Mouse (Mus musculus): ENCODE results near the gene Ccn1. TPM values are rescaled to one million over a fixed set of nuclear protein-coding genes. Genes with fewer than 3 reads are reported as not detected.

Ccn1 gene
- total RNA-seq, 2 experiments from 2014 or later = 5.2 to 5.3 TPM

DNA sequence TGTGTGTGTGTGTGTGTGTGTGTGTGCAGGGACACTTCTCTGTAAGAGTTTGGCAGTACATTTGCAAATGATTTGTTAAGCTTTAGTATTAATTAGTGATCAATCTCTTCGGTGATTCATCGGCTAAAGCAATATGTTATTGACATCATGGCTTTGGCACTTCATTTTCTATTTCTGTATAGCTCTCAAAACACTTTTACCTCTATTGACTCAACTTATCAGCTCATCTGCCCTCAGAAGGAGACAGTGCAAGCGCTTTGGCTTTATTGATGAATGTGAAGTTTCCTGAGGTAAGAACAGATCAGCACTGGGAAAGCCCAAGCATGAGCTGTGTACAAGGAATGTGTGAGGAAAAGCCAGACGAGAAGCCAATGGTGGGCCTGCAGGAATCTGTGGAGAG, 28.6 kb downstream of the Ccn1 start:
- no peak for DNase-seq (ENCODE audit: low spot score in 2 of 2)

- no peak for DNase-seq (ENCODE audit: low spot score in 2 of 2)
Measured at GRCm38 (mm10) chr3:145619621-145620365, 30.0 kb downstream of the Ccn1 start.

GRCm38 (mm10) chr3:145618299-145618698, 31.5 kb downstream of the Ccn1 start:
- no peak for DNase-seq (ENCODE audit: low spot score in 2 of 2)

DNA sequence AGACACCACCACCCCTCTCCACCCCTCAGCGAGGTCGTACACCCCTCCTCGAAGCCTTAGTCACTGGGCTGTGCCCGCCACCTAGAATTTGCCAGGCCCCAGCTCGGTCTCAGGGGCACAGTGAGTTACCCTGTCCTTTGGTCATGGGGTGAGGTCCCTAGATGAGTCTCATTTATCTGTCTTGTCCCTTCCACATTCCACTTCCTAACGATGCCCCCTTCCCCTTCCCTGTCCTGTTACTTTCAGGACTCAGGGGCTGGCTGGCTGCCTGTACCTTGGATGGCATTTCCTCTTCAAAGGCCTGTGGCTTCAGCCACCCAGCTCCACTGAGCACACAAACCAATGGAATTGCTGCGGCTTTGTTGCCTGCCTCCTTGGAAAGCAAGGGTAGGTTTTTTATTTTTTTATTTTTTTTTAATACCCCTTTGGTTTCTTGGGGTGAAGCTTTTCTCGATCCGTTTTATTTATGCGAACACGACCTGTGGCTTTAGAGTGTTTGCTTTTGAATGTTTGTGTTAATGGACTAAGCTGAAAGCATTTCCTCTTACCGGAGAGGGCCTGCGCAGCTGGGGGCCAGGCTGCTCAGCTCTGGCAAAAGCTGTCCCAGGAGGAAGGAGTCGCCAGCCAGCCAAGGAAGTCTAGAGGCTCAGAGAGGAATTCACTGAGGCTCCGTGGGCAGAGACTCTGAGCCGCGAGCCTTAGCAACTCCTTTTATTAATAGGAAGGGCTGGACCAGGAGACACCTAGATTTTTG, 35.2 kb downstream of the Ccn1 start:
- no peak for DNase-seq (ENCODE audit: low spot score in 2 of 2)

GRCm38 (mm10) chr3:145613234-145613633, 36.5 kb downstream of the Ccn1 start:
- DNase-seq (ENCODE audit: low spot score in 2 of 2) = no peak

- DNase-seq (ENCODE audit: low spot score in 2 of 2) = peak in 1 of 2 experiments; percentile 24
Measured at GRCm38 (mm10) chr3:145612662-145613061, 37.1 kb downstream of the Ccn1 start.

- DNase-seq (ENCODE audit: low spot score in 2 of 2) = no peak
Measured at GRCm38 (mm10) chr3:145608320-145608719, 41.5 kb downstream of the Ccn1 start.

- no peak for DNase-seq (ENCODE audit: low spot score in 2 of 2)
Measured at GRCm38 (mm10) chr3:145605437-145606123, 44.2 kb downstream of the Ccn1 start.

GRCm38 (mm10) chr3:145602410-145603206, 47.2 kb downstream of the Ccn1 start:
- no peak for DNase-seq (ENCODE audit: low spot score in 2 of 2)

DNA sequence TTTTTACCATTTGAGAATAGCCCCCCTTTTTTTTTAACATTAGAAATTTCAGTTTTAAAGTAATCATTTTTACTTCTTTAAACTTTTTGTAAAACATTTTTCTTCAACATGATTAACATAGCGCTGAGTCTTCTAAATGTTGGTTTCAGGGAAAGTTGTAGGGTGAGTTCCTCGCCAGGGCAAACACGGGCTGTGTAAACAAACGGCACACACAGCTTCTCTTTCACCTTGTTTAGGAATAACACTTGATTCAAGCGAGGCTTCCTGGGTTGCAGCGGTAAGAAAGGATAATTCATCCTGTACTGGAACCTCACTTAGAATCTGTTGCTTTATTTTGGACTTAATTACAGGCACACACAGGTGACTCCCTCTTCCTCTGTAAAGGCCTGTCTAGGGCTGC, 48.4 kb downstream of the Ccn1 start:
- no peak for DNase-seq (ENCODE audit: low spot score in 2 of 2)

- no peak for DNase-seq (ENCODE audit: low spot score in 2 of 2)
Measured at GRCm38 (mm10) chr3:145600801-145601200, 49.0 kb downstream of the Ccn1 start.

- no peak for DNase-seq (ENCODE audit: low spot score in 2 of 2)
Measured at GRCm38 (mm10) chr3:145599059-145599458, 50.7 kb downstream of the Ccn1 start.

Other genes with a start within 250 kb of the Ccn1 start
- 10 to 100 TPM; 16.1 to 16.8 TPM for gene Znhit6, start 73.8 kb downstream of the Ccn1 start, total RNA-seq (2021)
- 10 to 100 TPM; 51.9 to 53.8 TPM for gene Ddah1, start 108.7 kb upstream of the Ccn1 start, total RNA-seq (2021)

Measured in layer of hippocampus, adult 18-20 months (tissue).